Mouse (Mus musculus): ENCODE measurements around the gene Olfr645. TPM values are rescaled to one million over a fixed set of nuclear protein-coding genes. Genes with fewer than 3 reads are reported as not detected.

Gene Olfr645
- polyA plus RNA-seq, 1 experiment, result not detected

DNA sequence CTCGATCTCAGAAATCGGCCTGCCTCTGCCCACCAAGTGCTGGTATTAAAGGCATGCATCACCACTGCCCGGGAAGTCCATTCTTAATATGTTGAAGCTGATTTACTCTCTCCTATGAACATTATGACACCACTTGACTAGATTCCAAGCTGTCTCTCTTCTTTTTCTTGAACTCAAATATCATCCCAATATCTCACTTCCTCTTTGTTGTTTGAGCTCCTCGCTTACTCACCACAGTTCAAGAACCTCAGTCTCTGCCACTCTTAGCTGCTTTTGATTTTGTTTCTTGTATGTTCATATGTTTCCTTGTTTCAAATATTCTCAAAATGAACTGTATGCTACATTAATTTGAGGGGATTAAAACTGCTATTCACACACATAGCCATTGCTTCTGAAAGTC, 34.5 kb downstream of the Olfr645 start:
- no peak overlapping the region for H3ac ChIP-seq (ENCODE audit: control insufficient read depth, insufficient read length)
- H3K4me3 ChIP-seq, result no peak overlapping the region
- no peaks in the 10 kb centered on the region for H3K27me3 ChIP-seq (ENCODE audit: control insufficient read depth, insufficient read depth, insufficient read length)
- no peaks in the 10 kb centered on the region for H3K79me2 ChIP-seq (ENCODE audit: control insufficient read depth, insufficient read depth)
- TF ChIP-seq POLR2A (IDR thresholded peaks at IDR 0.05; ENCODE audit: insufficient read length, low read depth) (no peak), MAX (IDR thresholded peaks at IDR 0.05; ENCODE audit: low read depth) (no peak), POLR2AphosphoS2 (IDR thresholded peaks at IDR 0.05; ENCODE audit: insufficient read length, low read depth) (no peak), USF1 (IDR thresholded peaks at IDR 0.05; ENCODE audit: low read depth) (no peak), SRF (IDR thresholded peaks at IDR 0.05; ENCODE audit: control insufficient read depth, insufficient read length, low read depth) (no peak), CEBPB (IDR thresholded peaks at IDR 0.05; ENCODE audit: insufficient read depth, poor library complexity, severe bottlenecking) (no peak), TCF12 (IDR thresholded peaks at IDR 0.05; ENCODE audit: insufficient read depth, poor library complexity, severe bottlenecking) (no peak), MYOD1 (IDR thresholded peaks at IDR 0.05; ENCODE audit: control insufficient read depth in 1 of 3, insufficient read length in 2 of 3, low read depth in 2 of 3) (no peak), REST (IDR thresholded peaks at IDR 0.05; ENCODE audit: insufficient read depth, insufficient read length) (no peak), E2F4 (IDR thresholded peaks at IDR 0.05; ENCODE audit: insufficient read depth) (no peak), TCF3 (IDR thresholded peaks at IDR 0.05; ENCODE audit: insufficient read length, low read depth) (no peak)
- H3K4me2 ChIP-seq (ENCODE audit: low read depth), result no peak overlapping the region
- no peaks in the 10 kb centered on the region for H3K36me3 ChIP-seq (ENCODE audit: control insufficient read depth, insufficient read depth)

DNA sequence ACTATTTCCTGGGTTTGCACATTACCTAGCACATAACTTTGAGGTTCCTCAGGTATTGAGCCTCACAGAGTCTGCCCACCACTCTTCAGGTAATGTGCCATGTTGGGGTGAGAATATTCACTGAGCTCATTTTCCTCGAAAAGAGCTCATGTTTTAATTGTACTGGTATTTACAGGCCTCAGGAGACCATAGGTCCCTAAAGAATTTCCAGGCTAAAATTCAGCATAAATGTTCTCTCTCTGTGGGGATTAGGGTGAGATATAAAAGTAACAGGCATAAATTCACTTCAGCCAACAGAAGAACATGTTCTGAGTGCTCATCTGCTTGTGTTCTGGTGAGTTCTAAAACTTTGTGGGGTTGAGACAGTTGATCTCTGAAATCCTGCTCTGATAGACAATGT, 50.1 kb downstream of the Olfr645 start, which contains the start of gene Olfr641:
Gene Olfr641, plus strand, starts transcription at position 301 of the 400 bp plus-strand sequence.
- H3K36me3 ChIP-seq (ENCODE audit: control insufficient read depth, insufficient read depth), result no peaks in the 10 kb centered on the region
- no peaks in the 10 kb centered on the region for H3K27me3 ChIP-seq (ENCODE audit: control insufficient read depth, insufficient read depth, insufficient read length)
- no peak within 1 kb of the TSS for H3K4me2 ChIP-seq (ENCODE audit: low read depth)
- no peak for TF ChIP-seq POLR2A (IDR thresholded peaks at IDR 0.05; ENCODE audit: insufficient read length, low read depth)
- TF ChIP-seq MAX (IDR thresholded peaks at IDR 0.05; ENCODE audit: low read depth), result no peak
- no peak for TF ChIP-seq SRF (IDR thresholded peaks at IDR 0.05; ENCODE audit: control insufficient read depth, insufficient read length, low read depth)
- no peak for TF ChIP-seq E2F4 (IDR thresholded peaks at IDR 0.05; ENCODE audit: insufficient read depth)
- no peak for TF ChIP-seq TCF12 (IDR thresholded peaks at IDR 0.05; ENCODE audit: insufficient read depth, poor library complexity, severe bottlenecking)
- no peak for TF ChIP-seq MYOG (IDR thresholded peaks at IDR 0.05; ENCODE audit: control insufficient read depth in 1 of 3, insufficient read depth in 1 of 3, insufficient read length in 2 of 3, low read depth in 2 of 3)
- no peak for TF ChIP-seq TCF3 (IDR thresholded peaks at IDR 0.05; ENCODE audit: insufficient read length, low read depth)
- no peak for TF ChIP-seq REST (IDR thresholded peaks at IDR 0.05; ENCODE audit: insufficient read depth, insufficient read length)
- no peak for TF ChIP-seq MYOD1 (IDR thresholded peaks at IDR 0.05; ENCODE audit: control insufficient read depth in 1 of 3, insufficient read length in 2 of 3, low read depth in 2 of 3)
- no peak for TF ChIP-seq CEBPB (IDR thresholded peaks at IDR 0.05; ENCODE audit: insufficient read depth, poor library complexity, severe bottlenecking)
- no peak for TF ChIP-seq USF1 (IDR thresholded peaks at IDR 0.05; ENCODE audit: low read depth)
- TF ChIP-seq POLR2AphosphoS2 (IDR thresholded peaks at IDR 0.05; ENCODE audit: insufficient read length, low read depth), result no peak
- H3K4me3 ChIP-seq, result no peak within 1 kb of the TSS
- H3K79me2 ChIP-seq (ENCODE audit: control insufficient read depth, insufficient read depth), result no peaks in the 10 kb centered on the region
- no peak within 1 kb of the TSS for H3ac ChIP-seq (ENCODE audit: control insufficient read depth, insufficient read length)

Other genes starting within 250 kb of the Olfr645 start
- gene Hbb-bh2, start 244.9 kb downstream of the Olfr645 start, polyA plus RNA-seq (2012; fragmentation: generic; extraction: Trizol), result not detected
- gene Hbb-bh1, start 242.3 kb downstream of the Olfr645 start, polyA plus RNA-seq (2012; fragmentation: generic; extraction: Trizol), result not detected
- not detected for gene Hbb-y, start 232.2 kb downstream of the Olfr645 start, polyA plus RNA-seq (2012; fragmentation: generic; extraction: Trizol)
- gene Olfr66, start 199.2 kb downstream of the Olfr645 start, polyA plus RNA-seq (2012; fragmentation: generic; extraction: Trizol), result not detected
- gene Olfr64, start 191.0 kb downstream of the Olfr645 start, polyA plus RNA-seq (2012; fragmentation: generic; extraction: Trizol), result not detected
- gene Olfr65, start 182.0 kb downstream of the Olfr645 start, polyA plus RNA-seq (2012; fragmentation: generic; extraction: Trizol), result not detected
- not detected for gene Olfr631, start 156.6 kb downstream of the Olfr645 start, polyA plus RNA-seq (2012; fragmentation: generic; extraction: Trizol)
- gene Olfr632, start 151.1 kb downstream of the Olfr645 start, polyA plus RNA-seq (2012; fragmentation: generic; extraction: Trizol), result not detected
- not detected for gene Olfr633, start 141.0 kb downstream of the Olfr645 start, polyA plus RNA-seq (2012; fragmentation: generic; extraction: Trizol)
- gene Olfr635, start 114.3 kb downstream of the Olfr645 start, polyA plus RNA-seq (2012; fragmentation: generic; extraction: Trizol), result not detected
- gene Olfr638, start 86.7 kb downstream of the Olfr645 start, polyA plus RNA-seq (2012; fragmentation: generic; extraction: Trizol), result not detected
- gene Olfr639, start 68.2 kb downstream of the Olfr645 start, polyA plus RNA-seq (2012; fragmentation: generic; extraction: Trizol), result not detected
- gene Olfr640, start 59.9 kb downstream of the Olfr645 start, polyA plus RNA-seq (2012; fragmentation: generic; extraction: Trizol), result not detected
- gene Olfr641, start 50.0 kb downstream of the Olfr645 start, polyA plus RNA-seq (2012; fragmentation: generic; extraction: Trizol), result not detected
- gene Olfr642, start 32.8 kb downstream of the Olfr645 start, polyA plus RNA-seq (2012; fragmentation: generic; extraction: Trizol), result not detected
- gene 4930516K23Rik, start 24.0 kb downstream of the Olfr645 start, polyA plus RNA-seq (2012; fragmentation: generic; extraction: Trizol), result not detected
- gene Olfr644, start 13.6 kb downstream of the Olfr645 start, polyA plus RNA-seq (2012; fragmentation: generic; extraction: Trizol), result not detected
- gene Olfr646, start 19.4 kb upstream of the Olfr645 start, polyA plus RNA-seq (2012; fragmentation: generic; extraction: Trizol), result not detected
- not detected for gene Ubqln5, start 44.4 kb upstream of the Olfr645 start, polyA plus RNA-seq (2012; fragmentation: generic; extraction: Trizol)
- not detected for gene Olfr643, start 51.9 kb upstream of the Olfr645 start, polyA plus RNA-seq (2012; fragmentation: generic; extraction: Trizol)
- gene Ubqln3, start 57.8 kb upstream of the Olfr645 start, polyA plus RNA-seq (2012; fragmentation: generic; extraction: Trizol), result not detected
- gene Ubqlnl, start 65.1 kb upstream of the Olfr645 start, polyA plus RNA-seq (2012; fragmentation: generic; extraction: Trizol), result not detected
- gene Olfm5, start 79.4 kb upstream of the Olfr645 start, polyA plus RNA-seq (2012; fragmentation: generic; extraction: Trizol), result not detected
- not detected for gene Olfr648, start 97.9 kb upstream of the Olfr645 start, polyA plus RNA-seq (2012; fragmentation: generic; extraction: Trizol)
- not detected for gene Olfr649, start 110.5 kb upstream of the Olfr645 start, polyA plus RNA-seq (2012; fragmentation: generic; extraction: Trizol)
- gene Trim6, start 133.3 kb upstream of the Olfr645 start, polyA plus RNA-seq (2012; fragmentation: generic; extraction: Trizol), result not detected
- gene Trim34a, start 159.0 kb upstream of the Olfr645 start, polyA plus RNA-seq (2012; fragmentation: generic; extraction: Trizol), result 0.02 TPM
- not detected for gene Trim5, start 202.6 kb upstream of the Olfr645 start, polyA plus RNA-seq (2012; fragmentation: generic; extraction: Trizol)
- not detected for gene Trim12a, start 230.0 kb upstream of the Olfr645 start, polyA plus RNA-seq (2012; fragmentation: generic; extraction: Trizol)
- gene Trim34b, start 244.0 kb upstream of the Olfr645 start, polyA plus RNA-seq (2012; fragmentation: generic; extraction: Trizol), result 0.05 TPM

Measured in myocyte (in vitro differentiated cells).